Mouse (Mus musculus) retina, adult 2 months (tissue): Measurements from ENCODE around the gene Nme9.

Experiments used
- DNase-seq: peaks from one replicate; pipeline ENCODE4 v3.0.0-alpha.2; 2012; ENCODE audit warnings: low read depth, low spot score

Nme9 gene

GRCm38 (mm10) chr9:99451161-99451560 is at the start of gene Nme9:
Nme9 (plus strand) TSS chr9:99451475.
- DNase-seq, result no peak

- DNase-seq, result no peak
Measured at GRCm38 (mm10) chr9:99409280-99409679, 42.0 kb upstream of the Nme9 start.

GRCm38 (mm10) chr9:99411093-99411492 is 40.2 kb upstream of the Nme9 start:
- no peak for DNase-seq

- no peak for DNase-seq
Measured at GRCm38 (mm10) chr9:99411785-99412184, 39.5 kb upstream of the Nme9 start.

DNA sequence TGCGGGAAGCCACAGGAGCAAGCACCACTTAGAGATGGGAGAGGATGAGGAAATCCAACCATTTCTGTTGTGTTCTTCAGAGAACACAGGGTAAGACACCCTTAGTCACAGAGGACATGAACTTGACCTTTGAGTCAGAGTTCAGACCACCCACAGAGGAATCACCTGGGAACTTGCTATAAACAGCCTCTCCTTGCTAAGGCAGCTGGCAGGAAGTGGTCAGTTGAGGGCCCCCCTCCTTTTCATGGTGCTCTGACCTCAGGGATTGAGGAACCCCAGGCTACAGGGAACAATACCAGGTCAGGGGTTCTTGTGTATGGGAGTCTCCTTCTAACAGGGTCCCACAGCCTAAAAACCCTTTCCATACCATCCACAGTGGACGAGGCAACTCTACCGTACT is 34.5 kb upstream of the Nme9 start:
- no peak for DNase-seq

DNA sequence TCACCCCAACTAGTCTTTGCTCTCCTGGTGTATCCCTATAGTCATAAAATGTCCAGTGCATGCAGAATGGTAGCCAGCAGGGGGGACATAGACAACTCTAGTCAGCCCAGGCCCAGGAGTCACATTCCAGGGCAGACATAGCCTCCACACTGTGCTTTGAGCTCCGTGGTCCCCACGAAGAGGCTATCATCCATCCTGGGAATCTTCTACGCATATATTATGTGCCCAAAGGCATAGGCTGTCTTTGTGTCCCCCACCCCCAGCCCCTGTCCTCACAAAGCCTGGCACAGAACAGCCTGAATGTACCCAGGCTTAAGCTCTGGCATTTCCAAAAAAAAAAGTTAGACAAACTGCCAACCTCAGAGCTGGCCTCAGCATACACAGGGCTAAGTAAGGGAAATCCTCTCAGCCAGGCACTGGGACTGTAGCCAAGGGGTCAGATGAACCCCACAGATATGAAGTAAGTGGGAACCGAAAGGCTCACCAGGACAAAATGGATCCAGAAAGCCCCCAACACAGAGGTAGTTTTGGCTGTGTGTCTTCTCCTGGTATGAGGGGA is 33.9 kb upstream of the Nme9 start:
- DNase-seq, result no peak

DNA sequence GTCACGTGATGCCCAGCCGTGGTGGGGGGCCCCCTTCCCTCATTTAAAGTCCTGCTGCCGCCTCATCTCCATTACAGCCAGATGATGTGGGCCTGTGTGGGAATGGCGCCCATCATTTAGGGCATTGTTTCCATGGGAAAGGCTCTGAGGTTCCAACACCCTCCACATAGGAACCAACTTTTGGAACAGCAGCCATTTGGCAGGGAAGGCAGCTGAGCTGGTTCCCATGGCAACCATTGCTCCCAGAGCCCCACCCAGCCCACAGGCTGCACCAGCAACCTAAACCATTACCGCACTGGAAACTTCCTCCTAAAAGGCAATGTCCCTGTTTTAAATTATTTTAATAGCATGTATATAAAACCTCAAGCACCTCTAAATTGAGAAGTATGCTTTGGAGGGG is 32.9 kb upstream of the Nme9 start:
- DNase-seq, result no peak

DNA sequence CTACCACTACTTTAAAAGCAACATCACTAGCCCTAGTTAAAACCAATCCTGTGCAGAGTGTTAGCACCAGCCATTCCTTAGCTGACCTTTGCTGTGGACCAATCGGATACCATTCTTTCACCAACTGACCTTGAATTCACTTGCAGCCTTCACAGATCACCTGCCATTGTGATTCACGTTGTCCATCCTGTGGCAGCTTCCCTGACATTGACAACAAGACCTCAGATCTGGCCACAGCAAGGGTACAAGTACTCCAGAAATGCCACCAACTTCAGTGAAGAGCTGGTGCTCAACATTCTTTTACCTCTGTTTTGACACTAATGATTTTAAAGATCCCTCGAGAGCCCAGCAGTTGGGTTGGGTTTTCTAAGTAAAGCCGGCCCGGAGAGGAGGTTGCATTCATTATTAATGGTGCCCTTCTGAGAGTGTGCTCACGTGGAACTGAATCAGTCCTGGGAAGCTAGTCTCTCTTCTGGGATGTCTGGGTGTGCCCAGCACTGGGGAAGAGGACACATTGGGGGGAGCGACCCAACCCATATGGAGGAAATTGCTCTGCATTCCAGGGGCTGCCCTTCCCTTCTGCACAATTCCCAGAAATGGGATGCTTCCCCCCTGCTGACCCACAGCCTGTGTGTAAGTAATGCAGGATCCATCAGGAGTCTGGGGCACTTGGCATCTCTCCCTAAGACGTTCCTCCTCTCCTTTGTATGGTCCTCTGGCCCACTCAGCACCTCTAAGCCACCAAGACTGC is 31.1 kb upstream of the Nme9 start:
- DNase-seq, result no peak

DNA sequence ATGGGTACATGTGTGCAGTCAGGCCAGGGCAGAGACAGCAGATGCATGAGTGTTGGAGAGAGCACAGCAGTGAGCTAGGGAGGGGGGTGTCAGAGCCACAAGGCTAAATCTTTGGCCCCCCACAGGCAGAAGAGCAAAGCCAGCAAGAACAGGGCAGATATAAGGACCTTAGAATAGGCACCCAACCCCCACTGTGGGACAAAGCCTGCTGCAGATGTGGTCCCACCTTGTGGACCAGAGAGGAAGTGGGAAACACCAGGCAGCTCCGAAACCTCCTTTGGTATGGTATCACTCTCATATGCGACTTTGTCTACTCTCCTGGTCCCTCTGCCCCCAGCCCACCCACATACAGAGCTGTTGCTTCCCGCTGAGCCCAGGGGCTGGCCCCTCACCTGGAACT is 29.4 kb upstream of the Nme9 start:
- no peak for DNase-seq

DNA sequence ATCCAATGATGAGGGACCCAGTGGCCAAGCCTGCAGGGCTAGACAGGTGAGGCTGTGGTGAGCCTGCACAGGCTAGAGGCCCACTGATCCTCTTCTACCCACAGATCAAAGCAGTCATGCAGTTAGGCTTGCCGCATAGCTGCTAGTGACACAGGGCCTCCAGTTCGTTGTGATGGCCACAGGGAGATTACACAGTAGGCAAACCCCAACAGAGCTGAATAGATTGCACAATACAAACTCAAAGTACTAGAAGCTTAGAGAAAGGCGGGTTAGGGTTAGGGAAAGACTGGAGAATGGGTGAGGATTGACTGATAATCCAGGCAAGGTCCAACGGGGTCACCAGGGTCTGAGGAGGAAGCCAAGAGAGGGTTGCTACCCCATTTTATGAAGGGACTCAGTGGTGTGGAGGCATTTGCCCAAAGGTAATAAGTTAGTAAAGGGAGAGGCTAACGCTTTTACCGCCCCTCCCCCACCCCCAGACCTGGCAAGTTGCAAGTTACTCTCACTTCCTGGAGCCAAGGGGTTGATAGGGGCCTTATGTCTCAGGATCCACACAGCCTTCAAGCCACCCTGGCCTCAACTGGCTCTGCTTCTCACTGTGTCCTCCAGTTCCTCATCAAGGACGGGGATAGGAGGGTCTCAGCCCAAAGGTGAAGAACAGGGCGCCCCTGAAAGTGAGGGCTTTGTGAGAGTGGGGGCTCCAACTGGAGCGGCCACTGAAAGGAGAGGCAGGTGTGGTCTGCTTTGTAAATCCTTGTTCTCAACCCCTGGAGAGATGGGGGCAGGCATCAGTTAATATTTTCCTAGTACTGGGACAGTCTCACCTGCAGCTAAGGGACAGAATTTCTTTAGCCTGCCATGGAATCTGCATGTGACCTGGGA is 27.3 kb upstream of the Nme9 start:
- no peak for DNase-seq

GRCm38 (mm10) chr9:99424574-99424863 is 26.8 kb upstream of the Nme9 start:
- no peak for DNase-seq

- no peak for DNase-seq
Measured at GRCm38 (mm10) chr9:99425262-99425661, 26.0 kb upstream of the Nme9 start.

GRCm38 (mm10) chr9:99428601-99429331 is 22.5 kb upstream of the Nme9 start:
- no peak for DNase-seq

GRCm38 (mm10) chr9:99429845-99430244 is 21.4 kb upstream of the Nme9 start:
- no peak for DNase-seq

DNA sequence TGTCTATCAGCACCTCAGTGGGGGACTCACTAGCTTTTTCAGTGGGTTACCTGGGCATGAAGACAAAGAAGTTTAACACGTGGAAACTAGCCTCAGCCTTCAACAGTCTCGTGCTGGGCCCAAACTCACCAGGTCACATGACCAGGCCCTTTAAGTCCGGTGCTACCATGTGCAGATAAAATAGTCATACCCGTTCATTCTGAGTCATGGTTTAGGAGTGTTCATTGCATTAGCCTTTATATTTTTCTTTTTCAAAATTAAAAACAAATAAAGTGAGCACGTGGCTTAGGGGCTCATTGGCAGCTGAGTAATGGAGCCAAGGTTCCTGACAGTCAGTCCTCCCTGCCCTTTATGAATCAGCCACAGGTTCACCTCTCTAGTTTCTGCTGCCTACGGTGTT is 20.5 kb upstream of the Nme9 start:
- no peak for DNase-seq

DNA sequence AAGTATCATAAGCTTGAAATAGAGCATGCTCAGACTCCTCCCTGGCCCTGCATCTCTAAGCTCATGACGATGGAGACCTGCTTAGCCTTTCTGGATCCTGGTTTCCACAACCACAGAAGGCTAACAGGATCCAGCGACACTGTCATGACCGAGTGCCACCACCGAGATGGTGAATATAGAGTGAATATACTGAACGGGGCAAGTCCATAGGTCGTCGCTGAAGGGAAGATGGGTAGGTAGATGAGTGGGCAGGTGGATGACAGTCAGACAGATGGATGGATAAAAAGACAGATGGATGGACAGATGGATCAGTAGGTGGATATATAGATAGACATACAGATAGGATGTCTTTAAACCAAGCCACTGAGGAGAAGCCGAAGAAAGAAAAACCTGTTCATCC is 19.9 kb upstream of the Nme9 start:
- no peak for DNase-seq

GRCm38 (mm10) chr9:99431963-99432362 is 19.3 kb upstream of the Nme9 start:
- DNase-seq, result no peak

DNA sequence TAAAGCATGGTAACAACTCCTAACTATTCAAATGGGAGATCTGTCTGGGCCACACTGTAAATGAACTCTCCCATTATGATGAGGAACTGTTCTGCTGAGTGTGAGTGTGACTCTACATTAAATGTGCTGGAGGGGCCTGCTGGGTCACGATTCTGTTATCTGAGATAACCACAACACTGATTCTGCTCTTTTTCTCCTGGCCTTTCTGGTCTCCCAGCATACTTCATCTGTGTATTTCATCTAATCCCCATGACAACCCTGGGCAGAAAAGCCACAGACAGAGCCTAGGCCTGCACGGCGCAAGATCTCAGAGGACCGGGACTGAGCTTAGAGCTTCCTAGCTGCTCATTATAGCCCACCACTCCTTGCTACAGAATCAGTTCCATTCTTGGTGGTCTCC is 18.8 kb upstream of the Nme9 start:
- no peak for DNase-seq

GRCm38 (mm10) chr9:99434892-99435618 is 16.2 kb upstream of the Nme9 start:
- no peak for DNase-seq

- DNase-seq, result no peak
Measured at GRCm38 (mm10) chr9:99435619-99436181, 15.6 kb upstream of the Nme9 start.
